Mouse (Mus musculus) inflammation-experienced regulatory T-cells, adult 6 months (primary cell): ENCODE measurements around the gene Sorbs2. TPM values are rescaled to one million over a fixed set of nuclear protein-coding genes. Genes with fewer than 3 reads are reported as not detected.

Experiments used
- ATAC-seq: one replicate; pipeline ENCODE4 v1.8.0; 2017
- polyA plus RNA-seq, 3 experiments: library from polyadenylated mRNA; unstranded; fragments of 100-300 nt; shearing (Covaris generic); gene quantifications; one replicate each; pipeline ENCODE4 v1.2.1; 2017

The Sorbs2 gene
- polyA plus RNA-seq, 3 experiments from 2014 or later: 0.17 to 0.63 TPM; not detected in 1

GRCm38 (mm10) chr8:45626406-45626805 is 118.8 kb downstream of the Sorbs2 start:
- ATAC-seq: no peak

GRCm38 (mm10) chr8:45627246-45628241 is 120.0 kb downstream of the Sorbs2 start:
- no peak for ATAC-seq

GRCm38 (mm10) chr8:45628421-45629065 is 121.0 kb downstream of the Sorbs2 start:
- no peak for ATAC-seq

GRCm38 (mm10) chr8:45629066-45629430 is 121.5 kb downstream of the Sorbs2 start:
- ATAC-seq: no peak

GRCm38 (mm10) chr8:45631023-45631422 is 123.4 kb downstream of the Sorbs2 start:
- ATAC-seq: no peak

- ATAC-seq: no peak
These were observed 127.6 kb downstream of the Sorbs2 start for GRCm38 (mm10) chr8:45635155-45635554.

GRCm38 (mm10) chr8:45637745-45638144 is 130.2 kb downstream of the Sorbs2 start:
- no peak for ATAC-seq

GRCm38 (mm10) chr8:45639444-45639843 is 131.9 kb downstream of the Sorbs2 start:
- no peak for ATAC-seq

- ATAC-seq: no peak
These were observed 137.1 kb downstream of the Sorbs2 start for GRCm38 (mm10) chr8:45644651-45645050.

GRCm38 (mm10) chr8:45649063-45649462 is 141.5 kb downstream of the Sorbs2 start:
- no peak for ATAC-seq

GRCm38 (mm10) chr8:45649966-45650365 is 142.4 kb downstream of the Sorbs2 start:
- ATAC-seq: no peak

- ATAC-seq: no peak
These were observed 150.4 kb downstream of the Sorbs2 start for GRCm38 (mm10) chr8:45658021-45658420.

GRCm38 (mm10) chr8:45658458-45659325 is 151.1 kb downstream of the Sorbs2 start:
- ATAC-seq: no peak

- ATAC-seq: no peak
These were observed 151.9 kb downstream of the Sorbs2 start for GRCm38 (mm10) chr8:45659473-45659872.

GRCm38 (mm10) chr8:45660570-45660969 is 153.0 kb downstream of the Sorbs2 start:
- ATAC-seq: no peak

GRCm38 (mm10) chr8:45661605-45662004 is 154.0 kb downstream of the Sorbs2 start:
- ATAC-seq: no peak

GRCm38 (mm10) chr8:45666221-45666620 is 158.6 kb downstream of the Sorbs2 start:
- no peak for ATAC-seq

- ATAC-seq: no peak
These were observed 165.6 kb downstream of the Sorbs2 start for GRCm38 (mm10) chr8:45673149-45673548.

- no peak for ATAC-seq
These were observed 168.3 kb downstream of the Sorbs2 start for GRCm38 (mm10) chr8:45675821-45676279.

- ATAC-seq: no peak
These were observed 169.7 kb downstream of the Sorbs2 start for GRCm38 (mm10) chr8:45677114-45677853.

- ATAC-seq: no peak
These were observed 170.3 kb downstream of the Sorbs2 start for GRCm38 (mm10) chr8:45677854-45678241.

- no peak for ATAC-seq
These were observed 173.6 kb downstream of the Sorbs2 start for GRCm38 (mm10) chr8:45681171-45681570.
